Mouse (Mus musculus): Measurements from ENCODE around the gene Apopt1. TPM values are rescaled to one million over a fixed set of nuclear protein-coding genes. Genes with fewer than 3 reads are reported as not detected.

Gene Apopt1
- polyA plus RNA-seq, 1 experiment from 2014 or later: 62.1 TPM

DNA sequence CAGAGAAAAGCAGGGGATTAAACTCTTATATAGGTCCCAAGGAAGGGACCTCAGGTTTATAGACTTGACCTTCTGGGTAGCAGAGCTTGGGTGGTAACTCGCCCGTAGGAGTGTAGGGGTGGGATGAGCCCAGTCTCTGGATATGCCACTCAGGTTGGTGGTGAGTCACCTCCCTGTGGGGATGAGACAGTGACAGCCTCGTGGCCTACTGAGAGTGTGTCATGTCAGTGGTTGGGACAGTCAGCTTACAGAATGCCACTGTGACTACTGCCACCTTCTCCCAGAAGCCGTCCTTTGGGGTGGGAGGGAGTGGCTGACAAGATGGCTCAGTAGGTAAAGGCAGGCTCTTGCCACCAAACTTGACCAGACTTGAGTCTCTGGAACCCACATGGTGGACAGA lies 26.7 kb upstream of the Apopt1 start:
- WGBS: 78% methylated on average over 4 of the region's 4 CpGs
- H3K4me3 ChIP-seq: no peak overlapping the region
- no peak overlapping the region; the same call in 1 of the 2 replicates for H3K9ac ChIP-seq
- H3K9me3 ChIP-seq: no peaks in the 10 kb centered on the region
- no peak overlapping the region for H3K4me2 ChIP-seq
- H3K27ac ChIP-seq: peak overlapping the region; percentile 86
- peaks cover 21% of the 10 kb centered on the region for H3K36me3 ChIP-seq
- no peak for ATAC-seq (ENCODE audit: low FRiP score)
- no peaks in the 10 kb centered on the region for H3K27me3 ChIP-seq
- peaks cover 38% of the 10 kb centered on the region for H3K4me1 ChIP-seq (replicated peaks)

DNA sequence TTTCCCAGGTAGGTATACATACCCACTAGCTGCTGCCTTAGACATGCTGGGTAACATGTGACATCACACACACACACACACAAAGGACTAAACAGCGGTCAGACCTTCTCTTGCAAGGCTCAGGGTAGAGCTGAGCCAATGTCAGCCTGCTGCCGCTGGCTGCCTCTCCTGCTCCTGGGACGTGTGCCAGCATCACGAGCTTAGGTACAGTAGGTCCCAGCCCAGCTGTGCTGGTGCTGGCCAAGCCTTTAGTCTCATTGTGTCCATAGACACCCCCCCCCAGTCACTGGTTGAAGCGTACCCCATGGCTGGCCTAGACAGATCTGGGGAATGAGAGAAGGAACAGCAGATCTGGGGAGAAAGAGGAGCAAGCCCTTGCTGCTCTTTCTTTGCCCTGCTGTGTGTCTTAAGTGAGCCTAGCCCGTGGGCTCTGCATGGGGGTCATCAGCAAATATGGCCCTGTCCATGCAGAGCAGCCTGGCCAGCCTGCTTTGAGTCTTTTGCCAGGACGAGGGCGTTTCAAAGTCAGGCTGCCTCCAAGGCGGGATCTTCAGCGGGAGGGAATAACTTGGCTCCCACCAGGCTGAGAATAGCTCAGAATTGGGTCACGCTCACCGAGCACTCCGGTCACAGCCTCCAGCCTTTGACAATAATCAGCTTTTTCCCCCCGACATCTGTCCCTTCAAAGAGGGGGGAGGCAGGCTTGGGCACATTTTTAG lies 25.6 kb upstream of the Apopt1 start:
- ATAC-seq (ENCODE audit: low FRiP score): peak; percentile 52
- no peaks in the 10 kb centered on the region for H3K9me3 ChIP-seq
- H3K9ac ChIP-seq: peak overlapping the region; percentile 43
- no peaks in the 10 kb centered on the region for H3K27me3 ChIP-seq
- no peak overlapping the region for H3K4me3 ChIP-seq
- H3K36me3 ChIP-seq: peaks cover 11% of the 10 kb centered on the region
- H3K27ac ChIP-seq: peak overlapping the region; percentile 86
- H3K4me1 ChIP-seq (replicated peaks): peaks cover 49% of the 10 kb centered on the region
- H3K4me2 ChIP-seq: 0 out of 2 replicates have a peak overlapping the region, but pooled peaks have one; percentile 1
- 12% methylated on average over 14 of the region's 14 CpGs for WGBS

DNA sequence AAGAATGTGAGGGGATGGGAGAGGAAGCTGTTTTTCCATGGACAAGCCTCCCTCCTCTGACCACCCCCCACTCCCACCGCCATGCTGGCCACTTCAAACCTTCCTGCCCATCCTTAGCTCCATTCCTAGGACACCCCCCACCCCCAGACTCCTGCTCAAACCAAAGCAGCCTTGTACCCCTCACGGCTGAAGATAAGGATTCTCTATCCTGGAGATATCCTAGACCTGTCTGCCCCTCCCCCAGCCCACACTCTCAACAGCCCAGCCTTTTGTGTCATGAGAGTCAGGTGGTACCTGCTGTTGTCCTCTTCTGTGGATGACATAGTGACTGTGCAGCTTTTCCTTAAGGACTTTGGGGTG lies 25.0 kb upstream of the Apopt1 start:
- 0 out of 2 replicates have a peak overlapping the region, but pooled peaks have one; percentile 1 for H3K4me2 ChIP-seq
- ATAC-seq (ENCODE audit: low FRiP score): no peak

DNA sequence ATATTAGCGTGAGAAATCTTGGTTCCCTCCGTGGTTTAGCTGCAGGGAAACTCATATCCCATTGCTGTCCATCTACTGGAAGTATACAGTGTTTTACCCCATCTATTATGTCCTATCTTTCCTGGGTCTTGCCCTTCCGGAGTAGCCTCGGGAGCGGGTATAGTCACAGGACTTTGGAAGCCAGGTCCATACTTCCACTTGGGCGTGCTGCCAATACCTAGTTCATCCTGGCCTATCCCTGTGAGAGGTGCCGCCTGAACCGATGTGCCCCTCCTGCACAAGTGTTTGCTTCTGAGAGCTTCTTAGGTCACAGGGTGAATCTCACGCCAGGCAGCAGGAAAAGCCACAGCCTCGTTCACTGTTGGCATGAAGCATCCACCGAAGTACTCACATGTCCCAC lies 23.6 kb upstream of the Apopt1 start:
- H3K4me3 ChIP-seq: no peak overlapping the region
- no peak overlapping the region for H3K9ac ChIP-seq
- no peak for ATAC-seq (ENCODE audit: low FRiP score)
- no peaks in the 10 kb centered on the region for H3K27me3 ChIP-seq
- H3K4me1 ChIP-seq (replicated peaks): peaks cover 68% of the 10 kb centered on the region
- no peak overlapping the region for H3K27ac ChIP-seq
- 82% methylated on average over 11 of the region's 11 CpGs for WGBS
- H3K4me2 ChIP-seq: no peak overlapping the region
- H3K9me3 ChIP-seq: no peaks in the 10 kb centered on the region
- no peaks in the 10 kb centered on the region for H3K36me3 ChIP-seq

More for the DNA sequence above, 25.0 kb upstream of the Apopt1 start:
- no peaks in the 10 kb centered on the region for H3K27me3 ChIP-seq
- no peaks in the 10 kb centered on the region for H3K9me3 ChIP-seq
- peaks cover 55% of the 10 kb centered on the region for H3K4me1 ChIP-seq (replicated peaks)
- no peak overlapping the region for H3K4me3 ChIP-seq
- WGBS: 31% methylated on average over 2 of the region's 2 CpGs
- peaks cover 9% of the 10 kb centered on the region; the same call in 1 of the 2 replicates for H3K36me3 ChIP-seq
- H3K9ac ChIP-seq: peak overlapping the region; percentile 43
- peak overlapping the region; percentile 86 for H3K27ac ChIP-seq

DNA sequence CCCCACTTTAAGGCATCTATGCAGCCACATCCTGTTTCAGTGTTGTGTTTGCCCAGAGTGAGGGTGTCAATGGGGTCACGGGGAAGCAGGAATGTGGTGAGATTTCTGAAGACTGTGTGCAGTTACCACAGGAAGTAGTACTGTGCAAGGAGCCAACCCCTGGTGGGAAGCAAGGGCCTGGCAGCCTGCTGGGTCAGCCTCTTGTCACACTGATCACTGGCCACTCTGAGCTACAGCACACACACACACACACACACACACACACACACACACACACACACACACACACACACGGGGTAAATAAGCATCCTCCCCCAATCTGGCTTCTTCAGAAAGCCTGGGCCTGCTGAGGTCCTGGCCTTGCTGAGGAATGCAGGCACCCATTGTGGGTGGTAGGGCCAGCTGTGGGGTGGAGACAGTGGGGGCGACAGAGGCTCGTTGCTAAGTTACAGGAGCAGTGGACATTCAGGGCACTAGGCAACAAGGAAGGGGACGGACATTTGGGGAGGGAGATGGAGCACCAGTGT lies 21.7 kb upstream of the Apopt1 start:
- Histone ChIP-seq H3K9me3 (no peaks in the 10 kb centered on the region), H3K27me3 (no peaks in the 10 kb centered on the region), H3K9ac (0 out of 2 replicates have a peak overlapping the region, but pooled peaks have one; percentile 24), H3K4me1 (replicated peaks) (peaks cover 87% of the 10 kb centered on the region), H3K36me3 (no peaks in the 10 kb centered on the region), H3K27ac (peak overlapping the region; percentile 93), H3K4me2 (no peak overlapping the region), H3K4me3 (no peak overlapping the region)
- ATAC-seq (ENCODE audit: low FRiP score): 0 out of 2 replicates have a peak, but pooled peaks have one; percentile 18
- WGBS: 0% methylated on average over 4 of the region's 5 CpGs

DNA sequence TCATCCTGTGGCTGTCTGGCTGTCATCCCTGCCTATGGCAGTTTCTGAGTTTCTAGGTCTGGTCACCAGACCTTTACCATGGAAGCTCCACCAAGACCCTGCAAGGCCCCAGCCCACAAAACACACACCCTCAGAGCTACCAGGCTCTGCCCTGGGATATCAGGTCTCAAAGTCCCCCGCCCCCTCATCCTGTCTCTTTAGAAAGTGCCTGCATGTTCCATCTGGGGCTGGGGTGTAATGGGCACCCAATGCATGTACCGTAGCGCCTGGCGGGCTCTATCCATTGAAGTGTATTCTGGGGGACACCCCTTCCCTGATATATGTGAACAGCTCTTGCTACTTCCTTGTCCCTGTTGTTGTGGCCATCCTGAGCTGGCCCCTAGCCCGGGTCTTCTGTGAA lies 20.2 kb upstream of the Apopt1 start:
- Histone ChIP-seq H3K9ac (peak overlapping the region; percentile 60; the same call in 1 of the 2 replicates), H3K4me2 (no peak overlapping the region), H3K36me3 (no peaks in the 10 kb centered on the region), H3K27ac (peak overlapping the region; percentile 93), H3K27me3 (no peaks in the 10 kb centered on the region), H3K4me1 (replicated peaks) (peaks cover 73% of the 10 kb centered on the region), H3K9me3 (no peaks in the 10 kb centered on the region), H3K4me3 (no peak overlapping the region)
- WGBS: 64% methylated on average over 5 of the region's 5 CpGs
- no peak for ATAC-seq (ENCODE audit: low FRiP score)

DNA sequence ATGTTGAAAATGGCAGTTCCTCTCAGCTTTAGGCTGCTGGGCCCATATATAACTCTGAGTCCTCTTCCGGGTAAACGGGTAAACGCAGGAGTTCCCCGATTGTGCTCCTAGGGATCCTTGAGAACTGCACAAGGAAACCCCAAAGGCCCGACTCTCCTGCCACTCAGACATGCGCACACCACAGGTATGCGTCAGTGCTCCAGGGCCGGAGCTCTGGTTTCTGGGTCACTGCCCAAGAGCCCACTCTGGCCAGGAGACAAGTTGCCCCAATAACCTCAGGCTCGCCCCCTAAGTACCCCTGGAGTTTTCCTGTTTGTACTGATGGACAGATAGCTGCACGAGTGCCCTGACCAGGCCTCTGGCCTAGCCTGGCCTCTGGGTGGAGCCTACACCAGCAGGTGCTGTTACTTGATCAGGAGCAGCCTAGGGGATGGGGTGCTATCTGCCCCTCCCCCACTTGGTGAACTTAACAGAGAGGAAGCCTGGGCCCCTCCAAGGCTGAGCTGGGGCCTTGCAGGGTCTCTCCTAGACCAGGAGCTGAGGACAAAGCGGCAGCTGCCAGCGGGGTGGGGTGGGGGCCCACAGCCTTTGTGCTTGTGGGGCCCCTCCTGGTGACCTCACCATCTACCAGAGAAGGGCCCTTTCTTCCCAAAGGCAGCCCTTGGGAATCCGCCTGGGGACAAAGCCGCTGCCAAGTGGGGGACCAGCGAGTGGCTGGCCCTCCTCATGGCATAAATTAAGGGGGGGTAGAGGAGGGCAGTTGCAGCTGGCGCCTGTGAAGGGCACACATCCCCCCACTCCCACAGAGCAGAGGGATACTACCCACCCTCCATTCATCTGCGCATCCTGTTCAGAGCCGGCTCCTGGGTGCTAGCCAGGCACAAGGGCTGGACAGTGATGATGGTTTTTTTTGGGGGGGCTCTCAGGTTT lies 19.5 kb upstream of the Apopt1 start:
- Histone ChIP-seq H3K9ac (peak overlapping the region; percentile 60), H3K4me2 (peak overlapping the region; percentile 31), H3K27ac (peak overlapping the region; percentile 93), H3K27me3 (no peaks in the 10 kb centered on the region), H3K4me3 (no peak overlapping the region), H3K9me3 (no peaks in the 10 kb centered on the region), H3K4me1 (replicated peaks) (peaks cover 69% of the 10 kb centered on the region), H3K36me3 (no peaks in the 10 kb centered on the region)
- 5% methylated on average over 18 of the region's 18 CpGs for WGBS
- peak; percentile 84 for ATAC-seq (ENCODE audit: low FRiP score)

DNA sequence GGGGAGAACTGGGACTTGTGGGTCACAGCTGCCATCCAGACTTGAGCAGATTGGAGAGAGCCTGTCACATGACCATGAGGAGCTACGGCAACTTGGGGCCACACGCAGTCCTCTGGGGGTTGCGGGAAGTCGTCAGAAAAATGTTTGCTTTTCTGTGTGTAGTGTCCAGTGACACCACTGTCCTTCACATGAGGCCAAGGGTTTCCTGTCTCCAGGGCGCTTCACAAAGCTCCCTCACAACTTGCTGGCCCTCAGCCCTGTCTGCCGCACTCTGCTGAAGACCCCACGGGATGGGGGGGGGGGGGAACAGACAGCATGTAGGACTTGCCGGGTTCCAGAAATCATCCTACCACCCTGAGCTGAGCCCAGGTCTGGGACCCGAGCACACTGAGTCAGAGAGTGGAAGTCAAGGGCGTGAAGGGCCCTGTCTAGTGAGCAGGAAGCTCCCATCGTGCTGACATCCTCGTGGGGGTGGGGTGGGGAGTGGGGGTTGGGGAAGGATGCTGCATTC lies 18.7 kb upstream of the Apopt1 start:
- 3% methylated on average over 12 of the region's 12 CpGs for WGBS

DNA sequence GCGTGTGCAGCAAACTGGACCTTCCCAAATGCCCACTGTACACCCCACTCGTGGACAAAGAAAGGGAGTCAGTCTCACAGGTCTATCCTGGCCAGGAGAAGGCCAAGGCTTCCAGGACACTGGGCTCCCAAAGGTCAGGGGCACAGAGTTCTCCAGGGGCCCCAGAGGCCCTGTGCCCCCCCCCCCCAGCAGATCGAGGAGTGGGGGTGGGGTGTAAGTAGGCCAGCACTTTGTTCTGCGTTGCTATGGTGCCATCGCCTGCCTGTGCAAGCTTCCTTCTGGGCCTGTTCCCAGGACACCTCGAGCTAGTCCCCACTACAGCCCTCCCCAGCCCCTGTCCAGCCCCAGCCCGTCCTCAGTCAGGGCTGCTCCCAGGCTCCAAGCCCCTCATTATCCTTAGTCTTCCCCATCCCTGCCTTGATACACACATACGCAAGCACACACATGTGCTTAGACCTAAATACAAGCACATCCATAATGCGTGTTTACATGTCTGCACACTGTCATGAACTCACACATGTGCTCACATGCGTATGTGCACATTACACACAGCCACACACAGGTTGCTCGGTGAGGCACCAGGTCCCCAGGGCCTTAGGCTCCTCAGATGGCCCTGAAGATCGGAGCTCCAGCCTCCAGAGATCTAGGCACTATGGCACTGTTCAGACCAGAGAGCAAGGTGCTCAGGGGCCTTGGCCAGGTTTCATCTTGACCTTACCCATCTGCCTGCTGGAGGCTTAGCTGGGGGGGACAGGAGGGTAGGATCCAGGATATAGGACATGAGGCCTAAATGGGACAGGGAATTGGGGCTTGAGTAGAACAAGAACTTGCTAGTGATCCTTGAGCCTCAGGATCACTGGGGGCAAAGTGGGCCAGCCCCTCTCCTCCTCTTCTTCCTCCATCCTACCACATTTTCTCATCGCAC lies 17.9 kb upstream of the Apopt1 start:
- H3K4me3 ChIP-seq: no peak overlapping the region
- no peaks in the 10 kb centered on the region for H3K27me3 ChIP-seq
- H3K27ac ChIP-seq: peak overlapping the region; percentile 93
- H3K9ac ChIP-seq: peak overlapping the region; percentile 60; the same call in 1 of the 2 replicates
- ATAC-seq (ENCODE audit: low FRiP score): peak; percentile 55
- peaks cover 64% of the 10 kb centered on the region for H3K4me1 ChIP-seq (replicated peaks)
- H3K4me2 ChIP-seq: peak overlapping the region; percentile 31
- no peaks in the 10 kb centered on the region for H3K36me3 ChIP-seq
- WGBS: 23% methylated on average over 13 of the region's 13 CpGs
- H3K9me3 ChIP-seq: no peaks in the 10 kb centered on the region

More for the DNA sequence above, 18.7 kb upstream of the Apopt1 start:
- no peak overlapping the region for H3K4me3 ChIP-seq
- H3K27me3 ChIP-seq: no peaks in the 10 kb centered on the region
- no peaks in the 10 kb centered on the region for H3K9me3 ChIP-seq
- H3K9ac ChIP-seq: peak overlapping the region; percentile 60
- peak overlapping the region; percentile 93 for H3K27ac ChIP-seq
- peak; percentile 38 for ATAC-seq (ENCODE audit: low FRiP score)
- H3K4me1 ChIP-seq (replicated peaks): peaks cover 71% of the 10 kb centered on the region
- H3K4me2 ChIP-seq: peak overlapping the region; percentile 31
- no peaks in the 10 kb centered on the region for H3K36me3 ChIP-seq

DNA sequence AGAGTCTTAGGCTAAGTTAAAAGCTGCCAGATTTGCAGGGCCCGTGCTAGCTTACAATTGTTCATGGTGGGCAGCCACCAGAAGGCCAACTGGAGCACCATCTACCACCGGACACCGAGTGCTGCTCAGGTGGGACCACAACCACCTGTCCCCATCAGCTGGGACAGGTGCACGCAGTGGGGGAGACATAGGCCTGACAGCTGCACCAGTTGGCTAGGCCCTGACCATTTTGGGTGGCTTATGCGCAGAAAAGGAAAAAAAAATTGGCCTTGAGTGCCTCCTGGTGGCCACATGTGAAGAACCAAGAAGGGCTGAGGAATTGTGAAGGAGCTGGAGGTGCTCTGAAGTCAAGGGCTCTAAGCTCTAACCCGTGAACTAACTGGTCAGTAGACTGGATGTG lies 16.8 kb upstream of the Apopt1 start:
- H3K27ac ChIP-seq: peak overlapping the region; percentile 93
- WGBS: 19% methylated on average over 6 of the region's 6 CpGs
- H3K9ac ChIP-seq: peak overlapping the region; percentile 60; the same call in 1 of the 2 replicates
- ATAC-seq (ENCODE audit: low FRiP score): no peak
- H3K27me3 ChIP-seq: no peaks in the 10 kb centered on the region
- no peaks in the 10 kb centered on the region for H3K9me3 ChIP-seq
- H3K4me3 ChIP-seq: no peak overlapping the region
- H3K4me1 ChIP-seq (replicated peaks): peaks cover 54% of the 10 kb centered on the region
- H3K36me3 ChIP-seq: no peaks in the 10 kb centered on the region
- no peak overlapping the region for H3K4me2 ChIP-seq

DNA sequence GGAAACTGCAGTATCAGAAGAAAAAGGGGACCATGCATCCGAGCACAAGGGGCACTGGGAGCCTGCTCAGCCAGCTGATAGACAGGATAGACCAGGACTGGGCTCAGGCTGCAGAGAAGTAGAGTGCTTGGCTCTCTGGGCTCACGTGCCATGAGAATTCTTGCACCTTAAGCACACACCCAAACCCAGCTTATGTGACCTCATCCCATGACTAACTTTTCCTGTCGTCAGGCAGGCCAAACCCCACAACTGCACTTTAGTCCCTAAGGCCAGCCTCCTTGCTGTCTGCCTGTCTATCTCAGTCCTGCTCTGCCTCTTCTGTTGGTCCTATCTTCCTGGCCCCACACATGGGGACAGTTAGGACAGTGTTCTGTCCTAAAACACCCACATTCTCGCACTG lies 15.4 kb upstream of the Apopt1 start:
- no peak overlapping the region for H3K4me2 ChIP-seq
- ATAC-seq (ENCODE audit: low FRiP score): no peak
- WGBS: 62% methylated on average over 4 of the region's 4 CpGs

More for the DNA sequence above, 15.4 kb upstream of the Apopt1 start:
- no peaks in the 10 kb centered on the region for H3K27me3 ChIP-seq
- H3K27ac ChIP-seq: no peak overlapping the region
- H3K36me3 ChIP-seq: no peaks in the 10 kb centered on the region
- peaks cover 40% of the 10 kb centered on the region for H3K4me1 ChIP-seq (replicated peaks)
- no peak overlapping the region for H3K9ac ChIP-seq
- H3K4me3 ChIP-seq: no peak overlapping the region
- no peaks in the 10 kb centered on the region for H3K9me3 ChIP-seq
